Mouse (Mus musculus) urinary bladder, postnatal 36 days (tissue): Measurements from ENCODE around the gene D10Jhu81e.

ENCODE experiments used
- DNase-seq, 2 experiments: peaks; one replicate each; pipeline ENCODE4 v3.0.0; 2022; ENCODE audit warnings: low spot score in 2 of 2, mixed read lengths in 1 of 2

Gene D10Jhu81e

GRCm38 (mm10) chr10:78163241-78163640, 6.3 kb downstream of the D10Jhu81e start:
- no peak for DNase-seq

GRCm38 (mm10) chr10:78162646-78163045, 6.9 kb downstream of the D10Jhu81e start:
- DNase-seq, result peak; percentile 70 to 71

GRCm38 (mm10) chr10:78161096-78161495, 8.5 kb downstream of the D10Jhu81e start:
- DNase-seq, result no peak

GRCm38 (mm10) chr10:78160369-78161095, 9.1 kb downstream of the D10Jhu81e start:
- DNase-seq, result no peak

- peak; percentile 86 to 88 for DNase-seq
Observed at GRCm38 (mm10) chr10:78159906-78160305, 9.7 kb downstream of the D10Jhu81e start.

GRCm38 (mm10) chr10:78159252-78159878, 10.2 kb downstream of the D10Jhu81e start:
- peak; percentile 78 to 84 for DNase-seq

- DNase-seq, result no peak
Observed at GRCm38 (mm10) chr10:78158041-78158440, 11.5 kb downstream of the D10Jhu81e start.

GRCm38 (mm10) chr10:78156926-78157325, 12.7 kb downstream of the D10Jhu81e start:
- DNase-seq, result no peak

- no peak for DNase-seq
Observed at GRCm38 (mm10) chr10:78148834-78149766, 20.5 kb downstream of the D10Jhu81e start.

GRCm38 (mm10) chr10:78147908-78148441, 21.6 kb downstream of the D10Jhu81e start:
- no peak for DNase-seq

GRCm38 (mm10) chr10:78143727-78144505, 25.7 kb downstream of the D10Jhu81e start:
- DNase-seq, result no peak

GRCm38 (mm10) chr10:78140843-78141242, 28.7 kb downstream of the D10Jhu81e start:
- DNase-seq, result no peak

GRCm38 (mm10) chr10:78140251-78140600, 29.4 kb downstream of the D10Jhu81e start:
- DNase-seq, result no peak

GRCm38 (mm10) chr10:78139572-78140250, 29.9 kb downstream of the D10Jhu81e start:
- no peak for DNase-seq

GRCm38 (mm10) chr10:78138812-78139523, 30.6 kb downstream of the D10Jhu81e start:
- DNase-seq, result peak; percentile 47 to 48

GRCm38 (mm10) chr10:78137191-78137590, 32.4 kb downstream of the D10Jhu81e start:
- no peak for DNase-seq

- no peak for DNase-seq
Observed at GRCm38 (mm10) chr10:78135947-78136346, 33.6 kb downstream of the D10Jhu81e start.

- no peak for DNase-seq
Observed at GRCm38 (mm10) chr10:78134975-78135798, 34.4 kb downstream of the D10Jhu81e start.

- no peak for DNase-seq
Observed at GRCm38 (mm10) chr10:78134400-78134799, 35.2 kb downstream of the D10Jhu81e start.
